Mouse (Mus musculus) C2C12 (cell line): ENCODE data around the gene Hoxa10.

Experiments
- CTCF ChIP-seq: IDR thresholded peaks from one replicate; pipeline ENCODE4 v1.5.1; 2011; ENCODE audit not compliant: control insufficient read depth, insufficient read depth, insufficient read length
- MAX ChIP-seq: IDR thresholded peaks from one replicate; pipeline ENCODE4 v1.6.1; 2011; ENCODE audit warnings: mild to moderate bottlenecking, control low read depth
- USF1 ChIP-seq: IDR thresholded peaks from one replicate; pipeline ENCODE4 v1.6.1; 2011; ENCODE audit warnings: low read depth, mild to moderate bottlenecking, control low read depth, moderate library complexity

GRCm38 (mm10) chr6:52272766-52273655 is 32.4 kb upstream of the Hoxa10 start:
- TF ChIP-seq CTCF (no peak), MAX (no peak), USF1 (no peak)
